Mouse (Mus musculus) c-Kit-positive CD71-negative TER-119-negative erythroid progenitor cells, embryonic 14.5 days (primary cell): Measurements from ENCODE around the gene Rnf19b.

ENCODE experiments used
- DNase-seq: peaks from one replicate; pipeline ENCODE4 v3.0.0-alpha.2; 2013; ENCODE audit warnings: low read depth

The Rnf19b gene

GRCm38 (mm10) chr4:129034706-129035660, 23.1 kb upstream of the Rnf19b start:
- DNase-seq = no peak

- no peak for DNase-seq
These were observed 22.1 kb upstream of the Rnf19b start for GRCm38 (mm10) chr4:129035851-129036445.

GRCm38 (mm10) chr4:129047721-129048421, 10.2 kb upstream of the Rnf19b start:
- DNase-seq = no peak

DNA sequence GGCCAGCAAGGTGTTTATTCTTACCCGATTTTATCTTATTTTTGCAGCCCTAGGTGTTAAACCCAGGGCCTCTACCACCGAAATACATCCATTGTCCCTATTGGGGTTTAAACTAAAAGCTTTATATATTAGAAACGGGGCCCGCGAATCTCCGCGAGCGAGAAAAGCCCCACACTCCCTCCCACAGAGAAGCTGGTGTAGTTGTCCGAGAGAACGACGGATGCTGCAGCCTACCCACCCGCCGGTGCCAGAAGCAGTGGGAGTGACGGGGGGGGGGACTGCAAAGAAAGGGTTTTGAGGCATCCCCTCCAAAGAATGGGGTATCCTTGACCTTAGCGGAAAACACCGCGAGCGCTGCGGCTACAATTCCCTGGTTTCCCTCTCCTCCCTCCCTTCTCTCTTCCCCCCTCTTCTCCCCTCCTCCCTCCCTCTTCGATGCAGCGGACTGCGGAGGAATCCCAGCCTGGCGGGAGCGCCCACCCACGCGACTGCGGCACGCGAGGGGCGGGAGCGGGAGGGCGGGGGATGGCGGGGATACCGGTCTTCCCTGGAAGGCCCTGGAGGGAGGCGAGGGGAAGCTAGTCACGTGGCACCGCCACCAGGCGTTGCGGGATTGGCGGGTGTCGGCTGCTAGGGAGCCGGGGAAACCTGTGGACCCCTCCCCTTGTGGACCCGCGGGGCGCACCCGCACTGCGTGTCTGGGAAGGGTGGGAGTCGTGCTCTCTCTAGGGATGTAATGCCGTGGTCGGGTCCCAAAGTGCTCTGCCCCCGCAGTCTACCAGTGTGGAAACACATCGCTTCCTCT, 9.4 kb upstream of the Rnf19b start:
- DNase-seq = no peak

DNA sequence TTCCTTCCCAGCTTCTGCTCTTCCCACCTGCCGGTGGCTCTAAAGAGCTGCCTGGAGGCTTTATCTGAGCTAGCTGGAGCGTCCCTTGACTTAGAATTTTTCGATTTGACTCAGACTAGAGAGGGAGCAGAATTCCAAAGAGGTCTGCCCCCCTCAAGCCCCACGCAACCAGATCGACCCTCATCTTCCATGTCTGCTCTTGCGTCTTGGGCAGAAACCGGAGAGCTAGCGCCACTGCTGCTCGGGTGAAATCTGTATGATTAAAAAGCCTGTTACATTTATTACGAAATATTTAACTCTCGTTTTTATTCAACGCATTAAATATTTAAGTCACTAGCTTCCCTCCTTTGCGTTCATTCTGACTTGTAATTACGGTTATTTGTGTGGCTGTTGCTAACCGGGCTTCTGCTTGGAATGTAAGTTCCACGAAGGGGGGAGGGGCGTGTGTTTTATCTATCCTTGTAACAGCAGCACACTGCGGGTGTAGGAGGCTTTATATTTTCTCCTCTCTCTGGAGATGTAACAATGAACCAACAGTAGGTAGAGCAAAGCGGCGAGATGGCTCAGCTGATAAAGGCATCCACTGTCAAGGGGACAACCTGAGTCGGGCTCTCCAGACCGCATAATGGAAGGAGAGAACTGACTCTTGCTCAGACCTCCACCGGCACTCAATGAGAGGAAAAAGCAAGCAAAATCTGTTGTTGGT, 8.6 kb upstream of the Rnf19b start:
- no peak for DNase-seq

DNA sequence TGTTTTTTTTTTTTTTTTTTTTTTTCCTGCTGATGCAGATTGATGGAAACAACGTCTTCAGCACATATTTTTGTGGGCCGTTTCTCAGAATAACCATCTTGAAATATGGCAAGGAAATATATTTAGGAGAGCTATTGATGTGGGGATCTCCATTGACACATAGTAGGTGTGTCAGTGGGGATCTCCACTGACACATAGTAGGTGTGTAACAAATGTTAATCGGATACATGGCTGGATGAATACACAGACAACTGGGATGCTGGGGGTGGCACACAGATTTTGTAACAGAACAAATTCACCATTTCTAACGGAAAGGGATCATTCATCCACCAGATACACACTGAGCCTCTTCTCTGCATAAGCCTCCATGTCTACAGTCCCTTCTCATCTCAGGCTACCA, 7.7 kb upstream of the Rnf19b start:
- DNase-seq = no peak

GRCm38 (mm10) chr4:129050901-129051417, 7.1 kb upstream of the Rnf19b start:
- DNase-seq = no peak

DNA sequence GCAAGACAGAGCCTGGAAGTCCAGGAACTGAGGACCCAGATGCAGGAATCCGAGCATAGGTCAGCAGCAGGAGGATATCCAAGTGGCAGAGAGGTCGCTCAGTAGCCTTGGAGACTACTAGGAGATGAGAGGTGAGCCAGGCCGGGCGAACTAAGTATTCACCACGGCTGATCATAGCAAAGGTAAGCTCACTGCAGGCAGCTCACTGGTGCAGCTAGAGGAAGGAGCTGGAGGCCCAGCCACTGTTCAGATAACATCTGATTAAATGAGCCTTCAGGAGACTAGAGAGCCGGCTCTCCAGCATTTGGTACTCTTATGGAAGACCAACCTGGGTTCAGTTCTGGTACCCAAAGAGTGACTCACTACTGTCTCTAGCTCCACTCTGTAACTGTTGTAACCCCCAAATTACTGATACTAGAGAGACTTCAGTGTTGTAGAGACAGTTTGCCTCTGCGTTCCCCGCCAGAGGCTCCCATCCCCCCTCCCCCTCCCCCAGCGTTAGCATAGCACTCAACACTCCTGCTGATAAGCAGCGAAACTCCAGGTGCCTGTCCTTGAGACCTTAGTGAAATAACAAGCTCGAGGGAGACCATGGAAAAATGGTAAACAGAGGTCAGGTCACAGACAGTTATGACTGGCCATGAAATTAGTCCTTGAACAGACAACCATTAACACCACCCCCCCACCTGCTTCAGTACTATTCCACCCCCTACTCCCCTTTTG, 6.4 kb upstream of the Rnf19b start:
- DNase-seq = no peak

- no peak for DNase-seq
These were observed 3.3 kb upstream of the Rnf19b start for GRCm38 (mm10) chr4:129054757-129055156.

- DNase-seq = no peak
These were observed 2.5 kb upstream of the Rnf19b start for GRCm38 (mm10) chr4:129055562-129055961.

DNA sequence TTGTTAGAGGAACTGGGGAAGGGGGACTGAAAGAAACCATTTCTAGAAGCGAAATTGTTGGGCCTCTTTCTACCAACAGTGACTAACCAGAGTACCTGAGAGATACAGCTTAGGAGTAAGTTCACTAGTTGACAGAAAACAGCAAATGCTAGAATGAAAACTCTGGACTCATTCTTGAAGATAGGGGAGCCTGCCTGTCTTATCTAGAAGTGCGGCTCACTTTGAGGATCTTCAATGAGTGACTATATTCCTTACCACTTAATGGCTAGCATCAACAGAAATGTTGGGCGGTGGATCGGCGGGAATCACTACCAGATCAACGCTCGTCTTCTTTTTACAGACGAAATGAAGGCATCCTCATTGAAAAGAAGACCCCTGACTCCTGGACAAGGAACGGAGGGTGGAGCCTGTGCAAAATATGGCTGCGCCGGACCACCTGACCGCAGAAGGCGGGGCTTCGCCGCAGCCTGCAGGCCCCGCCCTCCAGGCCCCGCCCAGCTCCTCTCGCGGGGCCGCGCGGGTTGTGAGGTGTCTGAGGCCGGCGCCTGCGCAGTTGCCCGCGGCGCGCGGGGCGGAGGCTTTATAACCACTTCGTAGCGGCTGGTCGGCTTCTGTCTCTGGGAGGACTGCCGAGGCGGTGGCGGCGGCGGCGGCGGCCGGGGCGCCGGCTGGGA, 401 bp upstream of the Rnf19b start:
- peak; percentile 88 for DNase-seq

DNA sequence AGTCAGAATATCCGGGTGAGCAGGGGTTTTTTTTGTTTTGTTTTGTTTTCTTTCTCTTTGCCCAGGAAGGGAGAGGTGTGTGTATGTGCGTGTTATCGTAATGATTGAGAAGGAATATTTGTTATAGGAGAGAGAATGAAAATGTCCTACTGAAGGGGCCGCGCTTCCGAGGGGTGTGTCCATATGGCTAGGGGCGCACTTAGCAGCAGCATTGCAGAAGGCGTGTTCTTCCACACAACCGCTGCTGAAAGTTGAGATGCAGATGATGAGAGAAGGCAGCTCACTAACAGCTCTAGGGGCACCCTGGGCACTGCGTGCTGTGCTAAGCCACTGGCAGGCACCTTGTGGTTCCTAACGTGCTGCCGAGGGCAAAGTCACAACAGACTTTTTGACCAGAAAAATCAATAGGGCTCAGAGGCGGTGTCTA, 1.1 kb downstream of the Rnf19b start:
- DNase-seq = no peak

DNA sequence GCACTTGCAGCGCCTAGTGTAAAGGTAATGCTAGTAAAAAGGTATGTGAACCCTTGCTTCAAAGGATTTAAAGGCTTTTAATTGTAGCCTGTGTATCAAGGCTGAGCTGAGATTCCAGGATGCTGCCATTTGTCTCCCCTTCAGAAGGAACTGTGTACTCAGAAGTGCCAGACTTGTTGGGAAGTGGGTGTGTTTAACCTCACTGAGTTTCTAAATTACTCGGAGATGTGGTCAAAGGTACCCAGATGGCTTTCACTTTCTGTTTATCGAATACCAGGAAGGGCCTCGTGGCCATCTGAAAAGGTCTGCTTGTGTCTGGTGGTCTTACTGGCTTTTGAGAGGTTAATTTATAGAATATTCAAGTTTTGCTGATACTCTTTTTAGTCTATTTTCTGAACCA, 1.9 kb downstream of the Rnf19b start:
- DNase-seq = no peak

GRCm38 (mm10) chr4:129061486-129061885, 3.4 kb downstream of the Rnf19b start:
- no peak for DNase-seq

GRCm38 (mm10) chr4:129062281-129063075, 4.4 kb downstream of the Rnf19b start:
- no peak for DNase-seq

DNA sequence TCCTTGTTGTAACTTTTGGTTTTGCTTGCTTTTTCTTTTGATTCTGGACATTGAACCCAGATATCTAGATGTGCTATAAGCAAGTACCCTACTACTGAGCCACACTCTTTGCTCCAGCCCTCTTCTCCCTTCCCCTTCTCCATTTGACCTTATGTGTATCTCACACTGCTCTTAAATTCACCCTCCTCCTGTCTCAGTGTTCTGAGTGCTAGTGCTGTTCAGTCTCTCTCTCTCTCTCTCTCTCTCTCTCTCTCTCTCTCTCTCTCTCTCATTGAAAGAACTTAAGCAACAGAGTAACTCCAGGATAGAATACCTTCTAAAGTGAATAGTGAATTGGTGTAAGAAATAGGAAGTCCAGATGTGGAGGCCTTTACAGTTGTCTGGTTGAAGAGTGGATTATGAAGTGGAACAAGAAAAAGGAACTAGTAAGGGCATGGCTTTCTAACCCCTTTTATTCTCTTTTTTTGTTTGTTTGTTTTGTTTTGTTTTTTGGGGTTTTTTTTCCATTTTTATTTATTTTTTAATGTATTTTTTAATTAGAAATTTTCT, 7.7 kb downstream of the Rnf19b start:
- no peak for DNase-seq

DNA sequence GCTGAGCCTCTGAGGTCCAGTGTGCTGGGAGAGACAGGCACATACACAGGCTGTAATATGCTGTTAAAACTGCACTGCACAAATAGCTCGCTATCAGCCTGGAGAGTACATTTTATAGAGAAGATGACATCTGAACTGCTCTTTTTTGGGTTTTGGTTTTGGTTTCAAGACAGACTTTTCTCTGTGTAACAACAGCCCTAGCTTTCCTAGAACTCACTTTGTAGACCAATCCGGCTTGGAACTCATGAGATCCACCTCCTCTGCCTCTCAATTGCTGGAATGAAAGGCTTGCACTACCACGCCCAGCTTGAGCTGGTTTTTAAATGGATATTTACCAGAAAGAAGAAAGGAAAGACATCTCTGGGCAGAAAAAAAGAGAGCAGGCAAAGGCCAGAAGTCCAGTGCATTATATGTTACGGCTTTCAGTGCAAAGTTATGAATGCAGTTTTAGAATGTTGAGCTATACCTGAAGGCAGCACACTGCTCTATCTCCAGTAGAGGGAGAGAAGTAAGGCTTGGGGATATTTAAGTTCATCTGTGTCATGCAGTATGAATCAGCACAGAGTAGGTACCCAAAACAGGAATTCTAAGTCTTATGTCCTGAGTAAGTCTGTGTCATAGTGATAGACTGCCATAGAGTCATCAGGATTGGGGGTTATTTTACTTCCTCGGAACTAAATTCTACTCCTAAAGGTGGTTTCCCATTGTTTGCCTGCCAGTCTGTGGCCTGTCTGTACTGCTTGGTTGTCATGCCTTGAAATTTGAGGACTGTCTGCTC, 9.8 kb downstream of the Rnf19b start:
- DNase-seq = no peak

DNA sequence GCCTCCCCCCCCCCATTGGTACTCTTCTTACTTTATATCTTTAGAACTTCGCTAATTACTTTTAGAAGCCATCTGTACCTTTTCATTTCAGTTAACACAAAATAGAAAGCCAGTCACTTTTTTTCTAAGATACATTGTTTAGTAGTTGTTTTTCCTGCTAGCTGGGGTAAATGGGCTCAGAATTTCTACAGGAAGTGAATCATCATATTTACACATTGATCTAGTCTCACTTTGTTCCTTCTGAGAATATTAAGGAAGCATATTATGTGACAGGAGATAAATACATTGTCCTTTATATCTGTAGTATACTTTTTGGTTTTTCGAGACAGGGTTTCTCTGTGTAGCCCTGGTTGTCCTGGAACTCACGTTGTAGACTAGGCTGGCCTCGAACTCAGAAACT, 10.8 kb downstream of the Rnf19b start:
- DNase-seq = no peak
